Mouse (Mus musculus) hindbrain, embryonic 16.5 days (tissue): Measurements from ENCODE around the gene Smco3. TPM values are rescaled to one million over a fixed set of nuclear protein-coding genes. Genes with fewer than 3 reads are reported as not detected.
A peak's percentile ranks its signal among the peaks of the same experiment; 100 is the strongest.

Experiments used
- ATAC-seq: fragments of 200-750 bp; cut with Nextera tagmentation; 2 replicates; pipeline ENCODE4 v1.8.0; 2017; ENCODE audit warnings: moderate TSS enrichment, moderate library complexity
- H3K27ac ChIP-seq: fragments of 300-500 bp; sonication (generic); 2 replicates; pipeline ENCODE4 v1.5.1; 2014; ENCODE audit warnings: low read depth, mild to moderate bottlenecking, control low read depth, low read length, moderate library complexity
- H3K27me3 ChIP-seq: fragments of 300-500 bp; sonication (generic); replicated peaks from 2 replicates; pipeline ENCODE4 v1.6.1; 2014; ENCODE audit warnings: low read length; ENCODE audit not compliant: control insufficient read depth, insufficient read depth
- H3K36me3 ChIP-seq: fragments of 300-500 bp; sonication (generic); 2 replicates; pipeline ENCODE4 v1.6.1; 2014; ENCODE audit warnings: mild to moderate bottlenecking, low read length, moderate library complexity, mixed read lengths; ENCODE audit not compliant: control insufficient read depth, insufficient read depth
- H3K4me1 ChIP-seq: fragments of 300-500 bp; sonication (generic); 2 replicates; pipeline ENCODE4 v1.6.1; 2014; ENCODE audit warnings: low read depth, low read length; ENCODE audit not compliant: control insufficient read depth, insufficient read depth
- H3K4me2 ChIP-seq: fragments of 300-500 bp; sonication (generic); 2 replicates; pipeline ENCODE4 v1.6.1; 2014; ENCODE audit warnings: mild to moderate bottlenecking, low read length, control low read depth, moderate library complexity
- H3K4me3 ChIP-seq: fragments of 300-500 bp; sonication (generic); 2 replicates; pipeline ENCODE4 v1.5.1; 2014; ENCODE audit warnings: mild to moderate bottlenecking, low read length, control low read depth, moderate library complexity
- H3K9ac ChIP-seq: fragments of 300-500 bp; sonication (generic); 2 replicates; pipeline ENCODE4 v1.6.1; 2014; ENCODE audit warnings: low read depth, mild to moderate bottlenecking, control low read depth, low read length, moderate library complexity
- H3K9me3 ChIP-seq: fragments of 300-500 bp; sonication (generic); 2 replicates; pipeline ENCODE4 v1.6.1; 2014; ENCODE audit warnings: mild to moderate bottlenecking, low read length, moderate library complexity; ENCODE audit not compliant: control insufficient read depth
- WGBS: fragments of 180-500 bp; shearing (Covaris S2); extraction: QIAGEN DNeasy Blood & Tissue Kit; methylation state at CpG from one replicate; pipeline ENCODE4 v1.1.7; 2014; 5-methylcytosine and 5-hydroxymethylcytosine counted together
- polyA plus RNA-seq: library from polyadenylated mRNA; unstranded; fragments of >200 nt; fragmentation: Nextera tagmentation; extraction: Ambion mirVana; gene quantifications from 2 replicates; pipeline ENCODE4 v1.2.1, GENCODE M21; 2015

Smco3 gene
- polyA plus RNA-seq, 1 experiment from 2014 or later, result 2.2 TPM

GRCm38 (mm10) chr6:136815381-136815780 is 19.9 kb downstream of the Smco3 start:
- Histone ChIP-seq H3K9ac (no peak overlapping the region), H3K4me3 (no peak overlapping the region), H3K27me3 (no peaks in the 10 kb centered on the region), H3K4me2 (no peak overlapping the region), H3K9me3 (no peaks in the 10 kb centered on the region), H3K36me3 (peaks cover 60% of the 10 kb centered on the region), H3K4me1 (no peaks in the 10 kb centered on the region), H3K27ac (no peak overlapping the region)
- ATAC-seq, result no peak
- 96% methylated on average over 7 of the region's 7 CpGs for WGBS

DNA sequence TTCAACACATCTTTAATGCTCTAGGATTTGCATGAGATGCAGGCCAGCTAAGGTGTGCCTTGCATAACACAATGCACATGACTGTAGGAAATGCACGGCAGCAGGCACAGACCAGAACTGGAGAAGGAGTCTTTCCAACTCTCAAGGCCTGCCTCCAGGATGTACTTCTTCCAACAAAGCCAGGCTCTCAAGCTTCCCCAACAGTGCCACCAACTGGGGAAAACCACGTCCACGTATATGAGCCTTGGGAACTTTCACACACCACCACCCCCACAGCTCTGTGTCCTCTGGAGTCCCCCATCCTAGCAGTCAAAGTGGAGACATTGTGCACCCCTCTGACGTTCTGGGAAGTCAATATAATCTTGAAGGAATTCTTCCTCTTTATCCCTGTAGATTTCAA is 22.1 kb downstream of the Smco3 start:
- Histone ChIP-seq H3K4me2 (no peak overlapping the region), H3K4me1 (peaks cover 11% of the 10 kb centered on the region), H3K9ac (no peak overlapping the region), H3K36me3 (peaks cover 46% of the 10 kb centered on the region), H3K4me3 (no peak overlapping the region), H3K9me3 (no peaks in the 10 kb centered on the region), H3K27ac (no peak overlapping the region), H3K27me3 (no peaks in the 10 kb centered on the region)
- 44% methylated on average over 4 of the region's 4 CpGs for WGBS
- no peak for ATAC-seq

DNA sequence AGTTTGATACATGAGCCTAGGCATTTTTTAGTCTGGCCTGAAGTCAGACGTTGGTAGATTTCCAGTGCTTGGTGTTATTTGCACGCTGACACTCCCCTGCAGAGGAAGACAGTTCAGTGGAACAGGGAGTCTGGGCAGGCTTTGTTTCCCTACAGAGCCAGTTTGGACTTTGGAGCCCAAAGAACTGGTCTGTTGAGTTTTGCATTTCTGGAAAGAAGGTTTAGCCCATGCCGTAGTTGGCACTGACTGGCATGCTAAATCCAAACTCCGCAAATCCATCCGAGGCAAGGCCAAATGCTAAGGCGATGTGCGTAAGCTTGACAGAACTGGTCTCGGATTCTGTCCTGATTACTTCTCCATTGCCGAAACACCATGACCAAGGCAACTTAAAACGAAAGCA is 24.1 kb downstream of the Smco3 start:
- no peak for ATAC-seq
- peaks cover 32% of the 10 kb centered on the region for H3K36me3 ChIP-seq
- no peaks in the 10 kb centered on the region for H3K27me3 ChIP-seq
- H3K9me3 ChIP-seq, result no peaks in the 10 kb centered on the region
- H3K9ac ChIP-seq, result no peak overlapping the region
- no peak overlapping the region for H3K4me2 ChIP-seq
- H3K4me3 ChIP-seq, result no peak overlapping the region
- H3K27ac ChIP-seq, result no peak overlapping the region
- H3K4me1 ChIP-seq, result peaks cover 15% of the 10 kb centered on the region
- 86% methylated on average over 10 of the region's 10 CpGs for WGBS

DNA sequence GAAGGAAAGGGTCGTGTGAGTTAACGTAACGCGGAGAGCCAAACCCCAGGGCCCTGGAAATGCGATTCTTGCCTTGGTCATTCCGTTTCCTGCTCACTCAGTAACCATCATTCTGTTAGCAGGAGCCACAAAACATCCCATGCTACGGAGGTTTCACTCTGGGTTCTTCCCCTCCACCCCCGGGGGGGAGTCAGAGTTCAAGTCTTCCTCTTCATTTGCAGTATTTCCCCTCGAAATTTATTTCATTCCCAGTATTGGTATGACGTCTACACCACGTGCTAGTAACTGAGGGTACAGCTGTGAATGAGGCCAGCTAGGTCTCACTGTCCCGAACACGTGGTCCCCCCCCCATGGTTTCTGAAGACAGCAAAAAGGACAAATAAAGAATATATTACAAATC is 25.6 kb downstream of the Smco3 start:
- WGBS, result 84% methylated on average over 13 of the region's 13 CpGs

GRCm38 (mm10) chr6:136809077-136809476 is 26.2 kb downstream of the Smco3 start:
- Histone ChIP-seq H3K27me3 (no peaks in the 10 kb centered on the region), H3K4me2 (peak overlapping the region; percentile 99), H3K27ac (no peak overlapping the region), H3K4me3 (peak overlapping the region; percentile 83), H3K36me3 (peaks cover 15% of the 10 kb centered on the region), H3K9me3 (no peaks in the 10 kb centered on the region), H3K9ac (peak overlapping the region; percentile 79), H3K4me1 (peaks cover 19% of the 10 kb centered on the region)
- no peak for ATAC-seq
- 45% methylated on average over 14 of the region's 14 CpGs for WGBS

More for the DNA sequence above, 25.6 kb downstream of the Smco3 start:
- no peak for ATAC-seq
- H3K4me2 ChIP-seq, result peak overlapping the region; percentile 99; the same call in 1 of the 2 replicates
- H3K4me3 ChIP-seq, result no peak overlapping the region
- H3K4me1 ChIP-seq, result peaks cover 19% of the 10 kb centered on the region
- no peak overlapping the region for H3K27ac ChIP-seq
- H3K36me3 ChIP-seq, result peaks cover 21% of the 10 kb centered on the region
- no peaks in the 10 kb centered on the region for H3K27me3 ChIP-seq
- H3K9ac ChIP-seq, result no peak overlapping the region
- H3K9me3 ChIP-seq, result no peaks in the 10 kb centered on the region

- no peaks in the 10 kb centered on the region for H3K27me3 ChIP-seq
- ATAC-seq, result peak; percentile 3
- peak overlapping the region; percentile 79 for H3K9ac ChIP-seq
- peak overlapping the region; percentile 83 for H3K4me3 ChIP-seq
- H3K36me3 ChIP-seq, result peaks cover 12% of the 10 kb centered on the region; the same call in 1 of the 2 replicates
- H3K27ac ChIP-seq, result no peak overlapping the region
- no peaks in the 10 kb centered on the region for H3K9me3 ChIP-seq
- WGBS, result under 1% methylated on average over 28 of the region's 28 CpGs
- peaks cover 19% of the 10 kb centered on the region for H3K4me1 ChIP-seq
- peak overlapping the region; percentile 99 for H3K4me2 ChIP-seq
Observed at GRCm38 (mm10) chr6:136808631-136809046, 26.6 kb downstream of the Smco3 start.

DNA sequence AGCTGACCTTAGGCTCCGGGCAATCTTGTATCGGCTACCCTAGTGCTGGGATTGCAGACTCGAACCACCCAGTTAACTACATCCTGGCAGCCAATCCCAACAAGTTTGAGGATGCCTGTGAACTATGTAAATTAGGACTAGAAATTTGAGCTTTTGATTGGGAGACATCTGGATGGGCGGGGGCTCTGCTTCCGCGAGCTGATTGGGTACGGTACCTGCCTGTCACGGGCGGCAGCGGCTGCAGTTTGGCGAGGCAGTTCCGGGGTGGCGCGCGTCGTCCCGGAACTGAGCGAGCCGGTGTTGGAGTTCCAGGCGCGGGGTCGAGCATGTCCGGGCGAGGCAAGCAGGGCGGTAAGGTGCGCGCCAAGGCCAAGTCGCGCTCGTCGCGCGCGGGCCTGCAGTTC is 27.2 kb downstream of the Smco3 start, which contains the start of gene H2afj:
TSS of gene H2afj (plus strand) at position 231 of the 404 bp plus-strand sequence.
- Histone ChIP-seq H3K9me3 (no peaks in the 10 kb centered on the region), H3K4me2 (peak within 1 kb of the TSS; percentile 99), H3K27me3 (no peaks in the 10 kb centered on the region), H3K4me1 (peaks cover 24% of the 10 kb centered on the region), H3K27ac (peak within 1 kb of the TSS; percentile 76), H3K9ac (peak within 1 kb of the TSS; percentile 79), H3K4me3 (peak within 1 kb of the TSS; percentile 83), H3K36me3 (peaks cover 7% of the 10 kb centered on the region; the same call in 1 of the 2 replicates)
- ATAC-seq, result peak; percentile 90
- WGBS, result 0% methylated on average over 34 of the region's 34 CpGs

DNA sequence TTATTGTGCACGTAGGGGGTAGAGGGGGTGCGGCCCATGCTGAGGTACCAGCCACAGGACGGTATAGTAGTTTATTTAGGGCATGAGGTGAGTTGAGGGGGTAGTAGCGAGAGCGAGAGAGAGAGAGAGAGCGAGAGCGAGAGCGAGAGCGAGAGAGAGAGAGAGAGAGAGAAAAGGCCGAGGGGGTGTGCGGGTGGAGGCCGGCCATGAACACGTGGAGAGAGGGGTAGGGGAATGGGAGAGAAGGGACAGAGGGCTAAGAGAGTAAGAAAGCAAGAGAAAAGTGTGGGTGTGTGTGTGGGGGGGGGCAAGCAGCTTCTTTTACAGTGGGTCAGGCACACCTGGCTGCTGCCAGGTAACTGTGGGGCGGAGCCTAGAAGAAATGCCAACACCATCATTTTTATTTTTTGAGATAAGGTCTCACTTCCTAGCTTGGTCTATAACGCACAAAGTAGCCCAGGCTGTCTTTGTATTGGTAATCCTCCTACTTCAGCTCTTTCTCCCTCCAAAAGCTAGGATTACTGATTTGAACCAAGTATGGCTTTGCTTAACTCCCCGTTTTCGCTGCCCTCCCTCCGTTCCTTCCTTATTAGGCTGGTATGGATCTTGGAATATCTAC is 27.7 kb downstream of the Smco3 start:
- peak overlapping the region; percentile 82 for H3K4me2 ChIP-seq
- H3K9ac ChIP-seq, result peak overlapping the region; percentile 56
- WGBS, result 26% methylated on average over 18 of the region's 18 CpGs
- H3K9me3 ChIP-seq, result no peaks in the 10 kb centered on the region
- ATAC-seq, result peak; percentile 1; the same call in 1 of the 2 replicates
- peaks cover 26% of the 10 kb centered on the region for H3K4me1 ChIP-seq
- H3K27me3 ChIP-seq, result no peaks in the 10 kb centered on the region
- H3K27ac ChIP-seq, result peak overlapping the region; percentile 76
- 0 out of 2 replicates have a peak, but pooled peaks cover 5% of the 10 kb centered on the region for H3K36me3 ChIP-seq
- H3K4me3 ChIP-seq, result peak overlapping the region; percentile 83

DNA sequence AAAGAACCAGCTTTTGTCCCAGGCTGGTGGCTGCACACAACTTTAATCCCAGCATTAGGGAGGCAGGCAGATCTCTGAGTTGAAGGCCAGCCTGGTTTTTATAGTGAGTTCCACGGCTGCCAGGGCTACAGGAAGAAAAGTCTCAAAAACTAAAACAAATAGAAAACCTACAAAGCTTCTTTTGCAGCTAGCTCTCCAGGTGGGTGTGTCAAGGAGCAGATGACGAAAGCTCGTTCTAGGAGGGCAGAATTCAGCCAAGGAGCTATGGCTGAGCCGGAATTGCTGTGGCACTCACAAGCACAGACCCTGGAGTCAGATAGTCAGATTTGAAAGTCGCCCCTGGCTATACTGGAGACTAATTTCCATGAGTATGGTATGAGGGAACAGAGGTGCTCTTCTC is 28.4 kb downstream of the Smco3 start:
- 67% methylated on average over 5 of the region's 5 CpGs for WGBS
- ATAC-seq, result no peak

More for the DNA sequence above, 28.4 kb downstream of the Smco3 start:
- no peak overlapping the region for H3K9ac ChIP-seq
- no peak overlapping the region for H3K27ac ChIP-seq
- no peaks in the 10 kb centered on the region for H3K27me3 ChIP-seq
- no peaks in the 10 kb centered on the region for H3K9me3 ChIP-seq
- H3K36me3 ChIP-seq, result 0 out of 2 replicates have a peak, but pooled peaks cover 2% of the 10 kb centered on the region
- peaks cover 26% of the 10 kb centered on the region for H3K4me1 ChIP-seq
- H3K4me3 ChIP-seq, result no peak overlapping the region
- H3K4me2 ChIP-seq, result no peak overlapping the region
